Mouse (Mus musculus) ES-Bruce4 (cell line): ENCODE measurements at regions not wholly inside any gene's neighbourhood (a gene's known extent, or its start where the extent isn't known, plus 50 kb on each side); places are given as distances from the start of the nearest gene placed in this dataset.

ENCODE experiments used
- EP300 ChIP-seq: IDR thresholded peaks from 2 replicates; pipeline ENCODE4 v1.6.1; 2011; ENCODE audit warnings: low read depth, low read length; ENCODE audit not compliant: insufficient read depth
- POLR2A ChIP-seq: IDR thresholded peaks from one replicate; pipeline ENCODE4 v1.8.1; 2011; ENCODE audit warnings: low read length; ENCODE audit not compliant: insufficient read depth

- no peak for TF ChIP-seq POLR2A
- no peak for TF ChIP-seq EP300
These were observed 98.8 kb upstream of the Lemd2 start for GRCm38 (mm10) chr17:27303061-27303460.
